8 mouse cellular contexts compared by ENCODE assay signal in the genomic region with DNA sequence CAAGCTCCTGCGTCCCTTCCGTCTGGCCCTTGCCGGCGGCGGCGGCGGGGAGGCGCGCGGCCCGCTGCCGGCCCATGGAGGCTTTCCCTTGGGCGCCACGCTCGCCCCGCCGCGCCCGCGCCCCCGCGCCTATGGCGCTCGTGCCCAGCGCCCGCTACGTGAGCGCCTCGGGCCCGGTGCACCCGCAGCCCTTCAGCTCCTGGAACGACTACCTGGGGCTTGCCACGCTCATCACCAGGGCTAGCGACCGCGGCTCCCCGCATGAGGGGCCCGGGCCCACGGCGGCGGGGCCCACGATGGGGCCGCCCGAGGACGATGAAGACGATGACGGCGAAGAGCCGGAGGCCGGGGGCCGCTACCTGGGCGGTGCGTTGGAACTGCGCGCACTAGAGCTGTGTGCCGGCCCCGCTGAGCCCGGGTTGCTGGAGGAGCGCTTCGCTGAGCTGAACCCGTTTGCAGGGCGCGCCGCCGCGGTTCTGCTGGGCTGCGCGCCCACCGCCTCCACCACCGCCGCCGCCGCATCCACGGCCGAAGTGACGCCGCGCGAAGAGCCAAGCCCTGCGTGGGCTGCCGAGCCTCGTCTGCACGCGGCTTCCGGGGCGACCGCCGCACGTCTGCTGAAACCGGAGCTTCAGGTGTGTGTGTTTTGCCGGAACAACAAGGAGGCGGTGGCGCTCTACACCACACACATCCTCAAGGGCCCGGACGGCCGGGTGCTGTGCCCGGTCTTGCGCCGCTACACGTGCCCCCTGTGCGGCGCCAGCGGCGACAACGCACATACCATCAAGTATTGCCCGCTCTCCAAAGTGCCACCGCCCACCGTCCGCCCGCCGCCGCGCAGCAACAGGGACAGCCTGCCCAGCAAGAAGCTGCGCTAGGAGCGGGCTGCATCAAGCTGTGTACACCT. TPM values are rescaled to one million over a fixed set of nuclear protein-coding genes. Genes with fewer than 3 reads are reported as not detected.
DNase-seq lines count a peak whose midpoint lies in the region; ATAC-seq and TF ChIP-seq lines count a peak whose summit lies in the region.

No protein-coding gene starts in this region.

- peak overlapping the region; percentile 73 for H3K4me3 ChIP-seq in embryonic facial prominence, embryonic 11.5 days (ENCODE audit: low read depth, low read length)
- H3K4me3 ChIP-seq in heart, embryonic 13.5 days: peak overlapping the region; percentile 83
- peak overlapping the region; percentile 80 for H3K4me3 ChIP-seq in liver, embryonic 13.5 days (replicated peaks)
- H3K4me3 ChIP-seq in stomach, postnatal 0 days (ENCODE audit: low read depth, low read length): peak overlapping the region; percentile 76

- ATAC-seq in embryonic facial prominence, embryonic 11.5 days (replicated peaks; ENCODE audit: insufficient number of reproducible peaks, low FRiP score, low TSS enrichment, low read depth): peak; percentile 70
- peak; percentile 42; the same call in 1 of the 2 replicates for ATAC-seq in heart, embryonic 13.5 days (ENCODE audit: extremely low read depth, insufficient number of reproducible peaks, low FRiP score, low TSS enrichment)
- ATAC-seq in liver, embryonic 13.5 days (ENCODE audit: low read depth): peak; percentile 43
- peak; percentile 67 for ATAC-seq in stomach, postnatal 0 days (ENCODE audit: low FRiP score, low TSS enrichment)

- H3K4me2 ChIP-seq in embryonic facial prominence, embryonic 11.5 days (ENCODE audit: low read depth, low read length): peak overlapping the region; percentile 100
- peak overlapping the region; percentile 100 for H3K4me2 ChIP-seq in heart, embryonic 13.5 days
- H3K4me2 ChIP-seq in liver, embryonic 13.5 days: peak overlapping the region; percentile 100
- peak overlapping the region; percentile 100 for H3K4me2 ChIP-seq in stomach, postnatal 0 days (replicated peaks; ENCODE audit: low read depth)

- no peaks in the 10 kb centered on the region for H3K27me3 ChIP-seq in embryonic facial prominence, embryonic 11.5 days (ENCODE audit: control insufficient read depth, insufficient read depth, low read length)
- peaks cover 24% of the 10 kb centered on the region for H3K27me3 ChIP-seq in heart, embryonic 13.5 days (replicated peaks)
- H3K27me3 ChIP-seq in liver, embryonic 13.5 days: peaks cover 44% of the 10 kb centered on the region
- H3K27me3 ChIP-seq in stomach, postnatal 0 days (ENCODE audit: control insufficient read depth, insufficient read depth, low read length): no peaks in the 10 kb centered on the region

- no peak for TF ChIP-seq CTCF in stomach, postnatal 0 days (IDR thresholded peaks at IDR 0.05; ENCODE audit: low read depth)

- H3K9me3 ChIP-seq in embryonic facial prominence, embryonic 11.5 days (replicated peaks; ENCODE audit: control insufficient read depth, low read length): no peaks in the 10 kb centered on the region
- no peaks in the 10 kb centered on the region for H3K9me3 ChIP-seq in heart, embryonic 13.5 days
- H3K9me3 ChIP-seq in liver, embryonic 13.5 days (replicated peaks): no peaks in the 10 kb centered on the region
- no peaks in the 10 kb centered on the region for H3K9me3 ChIP-seq in stomach, postnatal 0 days (ENCODE audit: control insufficient read depth, low read length)

- peak; percentile 52 for DNase-seq in 416B (ENCODE audit: low read depth)
- DNase-seq in adrenal gland, postnatal 14 days: peak; percentile 54
- peak; percentile 49 for DNase-seq in embryonic facial prominence, embryonic 11.5 days (ENCODE audit: low spot score)
- DNase-seq in kidney, postnatal 10 days: peak; percentile 50
- peak; percentile 42 for DNase-seq in liver, embryonic 13.5 days
- peak; percentile 18 to 49 for DNase-seq in natural killer cell, adult 2 months (ENCODE audit: low spot score in 2 of 2)
- DNase-seq in stomach, postnatal 0 days (ENCODE audit: low spot score): peak; percentile 66

- under 1% methylated on average over 97 of the region's 115 CpGs for WGBS in embryonic facial prominence, embryonic 11.5 days
- under 1% methylated on average over 97 of the region's 115 CpGs for WGBS in heart, embryonic 13.5 days
- under 1% methylated on average over 110 of the region's 115 CpGs for WGBS in liver, embryonic 13.5 days (ENCODE audit: insufficient replicate concordance)
- under 1% methylated on average over 78 of the region's 115 CpGs for WGBS in stomach, postnatal 0 days

- H3K36me3 ChIP-seq in embryonic facial prominence, embryonic 11.5 days (replicated peaks; ENCODE audit: control insufficient read depth, insufficient read depth, low read depth, low read length): peaks cover 2% of the 10 kb centered on the region
- peaks cover 23% of the 10 kb centered on the region for H3K36me3 ChIP-seq in heart, embryonic 13.5 days
- H3K36me3 ChIP-seq in liver, embryonic 13.5 days: peaks cover 15% of the 10 kb centered on the region
- peaks cover 4% of the 10 kb centered on the region; the same call in 1 of the 2 replicates for H3K36me3 ChIP-seq in stomach, postnatal 0 days (ENCODE audit: control insufficient read depth, insufficient read depth, low read length)

- H3K4me1 ChIP-seq in embryonic facial prominence, embryonic 11.5 days (ENCODE audit: control insufficient read depth, insufficient read depth, low read length): no peaks in the 10 kb centered on the region
- H3K4me1 ChIP-seq in heart, embryonic 13.5 days: peaks cover 21% of the 10 kb centered on the region
- peaks cover 33% of the 10 kb centered on the region for H3K4me1 ChIP-seq in liver, embryonic 13.5 days (replicated peaks)
- no peaks in the 10 kb centered on the region; the same call in 1 of the 2 replicates for H3K4me1 ChIP-seq in stomach, postnatal 0 days (replicated peaks; ENCODE audit: control insufficient read depth, insufficient read depth)

- no peak for TF ChIP-seq EP300 in stomach, postnatal 0 days (optimal IDR thresholded peaks at IDR 0.05)

- H3K9ac ChIP-seq in embryonic facial prominence, embryonic 11.5 days (replicated peaks; ENCODE audit: low read length): peak overlapping the region; percentile 65
- H3K9ac ChIP-seq in heart, embryonic 13.5 days: peak overlapping the region; percentile 82
- peak overlapping the region; percentile 83 for H3K9ac ChIP-seq in liver, embryonic 13.5 days
- peak overlapping the region; percentile 63 for H3K9ac ChIP-seq in stomach, postnatal 0 days (ENCODE audit: low read length)

- H3K27ac ChIP-seq in embryonic facial prominence, embryonic 11.5 days (replicated peaks; ENCODE audit: low read depth, low read length): 0 out of 2 replicates have a peak overlapping the region, but pooled peaks have one; percentile 28
- H3K27ac ChIP-seq in heart, embryonic 13.5 days (replicated peaks): no peak overlapping the region; the same call in 1 of the 2 replicates
- peak overlapping the region; percentile 68 for H3K27ac ChIP-seq in liver, embryonic 13.5 days
- 0 out of 2 replicates have a peak overlapping the region, but pooled peaks have one; percentile 8 for H3K27ac ChIP-seq in stomach, postnatal 0 days (replicated peaks)

RNA-seq across cellular contexts. Expression of a gene that starts 0.7 kb away (rescaled TPM):
- 1.5 and 1.9 TPM in 2 replicates for total RNA-seq in adrenal gland, postnatal 14 days (2021)
- 2.3 TPM in 2 replicates for polyA plus RNA-seq in embryonic facial prominence, embryonic 11.5 days (2014; fragmentation: Nextera tagmentation; extraction: Ambion mirVana)
- 0.76 and 0.90 TPM in 2 replicates for polyA plus RNA-seq in heart, embryonic 13.5 days (2015; fragmentation: Nextera tagmentation; extraction: Ambion mirVana)
- polyA plus RNA-seq in liver, embryonic 13.5 days (2015; fragmentation: Nextera tagmentation; extraction: Ambion mirVana): 0.91 and 1.1 TPM in 2 replicates
- polyA plus RNA-seq in stomach, postnatal 0 days (2015; fragmentation: Nextera tagmentation; extraction: Ambion mirVana): 0.71 and 0.81 TPM in 2 replicates

RNA-seq across cellular contexts. Expression of a gene that starts 34.0 kb away (rescaled TPM):
- total RNA-seq in adrenal gland, postnatal 14 days (2021): 166 and 178 TPM in 2 replicates
- polyA plus RNA-seq in embryonic facial prominence, embryonic 11.5 days (2014; fragmentation: Nextera tagmentation; extraction: Ambion mirVana): 184 and 200 TPM in 2 replicates
- polyA plus RNA-seq in heart, embryonic 13.5 days (2015; fragmentation: Nextera tagmentation; extraction: Ambion mirVana): 105 and 112 TPM in 2 replicates
- polyA plus RNA-seq in liver, embryonic 13.5 days (2015; fragmentation: Nextera tagmentation; extraction: Ambion mirVana): 109 and 129 TPM in 2 replicates
- polyA plus RNA-seq in stomach, postnatal 0 days (2015; fragmentation: Nextera tagmentation; extraction: Ambion mirVana): 54.9 and 60.1 TPM in 2 replicates

RNA-seq across cellular contexts. Expression of a gene that starts 54.9 kb away (rescaled TPM):
- 26.3 and 31.9 TPM in 2 replicates for total RNA-seq in adrenal gland, postnatal 14 days (2021)
- 35.8 and 38.0 TPM in 2 replicates for polyA plus RNA-seq in embryonic facial prominence, embryonic 11.5 days (2014; fragmentation: Nextera tagmentation; extraction: Ambion mirVana)
- 21.3 and 22.7 TPM in 2 replicates for polyA plus RNA-seq in heart, embryonic 13.5 days (2015; fragmentation: Nextera tagmentation; extraction: Ambion mirVana)
- polyA plus RNA-seq in liver, embryonic 13.5 days (2015; fragmentation: Nextera tagmentation; extraction: Ambion mirVana): 21.9 and 26.8 TPM in 2 replicates
- 23.6 and 24.5 TPM in 2 replicates for polyA plus RNA-seq in stomach, postnatal 0 days (2015; fragmentation: Nextera tagmentation; extraction: Ambion mirVana)
